Mouse (Mus musculus) skeletal muscle tissue, adult 2 months (tissue): ENCODE measurements around the gene Alas2.
A peak's percentile ranks its signal among the peaks of the same experiment; 100 is the strongest.

ENCODE experiments used
- DNase-seq: peaks from one replicate; pipeline ENCODE4 v3.0.0-alpha.2; 2012; ENCODE audit warnings: low read depth, low spot score

Gene Alas2

DNA sequence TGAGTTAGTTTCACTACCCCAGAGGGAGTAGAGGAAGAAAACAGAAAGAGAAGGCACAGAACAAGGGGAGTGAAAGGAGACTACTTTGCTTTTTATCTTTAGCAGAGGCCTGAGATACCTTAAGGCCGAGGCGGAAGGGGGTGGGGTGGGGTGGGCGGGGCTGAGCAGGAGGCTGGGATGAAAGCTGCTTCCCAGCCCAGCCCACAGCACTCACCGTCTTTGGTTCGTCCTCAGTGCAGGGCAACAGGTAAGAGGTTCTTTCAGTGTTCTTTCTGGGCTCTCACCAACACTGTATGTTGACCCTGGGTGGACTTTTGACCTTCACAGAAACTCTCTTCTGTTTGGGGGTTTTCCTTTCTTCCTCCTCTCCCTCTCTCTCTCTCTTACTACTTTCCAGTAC, at the start of gene Alas2:
Alas2 (plus strand) TSS at position 137 of the 400 bp plus-strand sequence.
- DNase-seq = no peak

GRCm38 (mm10) chrX:150508696-150509095, 38.5 kb upstream of the Alas2 start:
- no peak for DNase-seq

DNA sequence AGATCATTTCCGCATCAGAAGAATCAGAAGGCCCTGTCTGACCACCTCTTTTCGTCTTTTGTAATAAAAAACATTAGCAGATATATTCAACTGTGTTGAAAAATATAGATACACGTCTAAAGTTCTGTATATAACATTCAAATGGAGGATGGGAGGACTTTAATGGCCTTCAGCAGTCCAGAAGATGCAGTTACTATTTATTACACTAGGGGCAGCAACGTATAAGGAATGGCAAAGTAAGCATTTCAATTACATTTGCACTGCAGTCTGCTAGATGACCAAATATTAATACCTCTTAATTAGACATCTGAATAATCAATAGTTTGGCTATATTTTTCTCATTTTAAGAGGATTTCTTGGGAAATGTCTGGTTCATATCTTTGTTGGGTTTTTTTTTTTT, 36.5 kb upstream of the Alas2 start:
- peak; percentile 27 for DNase-seq

- DNase-seq = no peak
These were observed 35.9 kb upstream of the Alas2 start for GRCm38 (mm10) chrX:150511274-150511673.

GRCm38 (mm10) chrX:150514127-150514526, 33.0 kb upstream of the Alas2 start:
- DNase-seq = no peak

GRCm38 (mm10) chrX:150516015-150516414, 31.2 kb upstream of the Alas2 start:
- no peak for DNase-seq

GRCm38 (mm10) chrX:150516477-150516876, 30.7 kb upstream of the Alas2 start:
- DNase-seq = no peak

- DNase-seq = no peak
These were observed 7.1 kb upstream of the Alas2 start for GRCm38 (mm10) chrX:150540111-150540510.

GRCm38 (mm10) chrX:150541684-150542083, 5.5 kb upstream of the Alas2 start:
- no peak for DNase-seq

- DNase-seq = peak; percentile 20
These were observed 2.5 kb downstream of the Alas2 start for GRCm38 (mm10) chrX:150549639-150550038.

- DNase-seq = no peak
These were observed 4.8 kb downstream of the Alas2 start for GRCm38 (mm10) chrX:150551986-150552385.

DNA sequence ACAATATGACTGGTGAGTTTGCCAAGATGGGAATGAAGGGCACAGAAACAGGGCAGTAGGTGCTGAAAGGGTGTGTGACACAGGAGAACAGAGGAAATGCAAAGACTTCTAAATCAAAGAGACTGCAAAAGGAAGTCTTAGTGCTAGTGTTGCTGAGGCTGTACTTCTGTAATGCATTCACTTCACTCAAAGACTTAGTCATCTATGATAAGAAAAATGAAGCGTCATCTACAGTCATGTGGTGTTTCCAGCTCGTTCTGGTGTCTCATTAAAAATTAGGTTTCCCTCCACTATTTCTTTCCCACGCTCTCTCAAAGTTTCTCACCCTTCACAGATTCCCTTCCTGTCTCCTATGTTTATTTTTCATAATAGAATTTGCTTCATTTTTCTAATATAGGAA, 6.9 kb downstream of the Alas2 start:
- DNase-seq = no peak

DNA sequence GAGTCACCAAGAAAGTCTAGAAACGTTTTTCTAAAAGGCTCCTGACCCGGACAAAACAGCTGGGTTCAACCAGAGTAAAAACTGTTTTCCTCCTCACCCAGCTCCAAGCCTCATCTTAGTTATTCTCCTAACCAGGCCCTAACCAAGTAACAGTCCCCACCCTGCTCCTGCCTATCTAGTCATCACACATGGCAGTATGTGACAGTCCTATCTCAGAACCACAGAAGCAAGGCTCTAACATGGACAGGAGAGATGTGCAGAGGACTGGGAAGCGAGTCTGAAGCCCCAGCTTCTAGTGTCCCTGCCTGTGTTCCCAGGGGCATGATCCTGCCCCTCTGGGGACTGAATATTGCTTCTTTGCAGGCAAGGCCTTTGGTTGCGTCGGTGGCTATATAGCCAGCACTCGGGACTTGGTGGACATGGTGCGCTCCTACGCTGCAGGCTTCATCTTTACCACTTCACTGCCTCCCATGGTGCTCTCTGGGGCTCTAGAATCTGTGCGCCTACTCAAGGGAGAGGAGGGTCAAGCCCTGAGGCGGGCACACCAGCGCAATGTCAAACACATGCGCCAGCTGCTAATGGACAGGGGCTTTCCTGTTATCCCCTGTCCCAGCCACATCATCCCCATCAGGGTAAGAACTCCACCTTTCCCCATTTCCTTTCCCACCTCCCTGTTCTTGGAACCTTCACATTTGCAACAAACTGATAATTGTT, 17.6 kb downstream of the Alas2 start:
- no peak for DNase-seq

DNA sequence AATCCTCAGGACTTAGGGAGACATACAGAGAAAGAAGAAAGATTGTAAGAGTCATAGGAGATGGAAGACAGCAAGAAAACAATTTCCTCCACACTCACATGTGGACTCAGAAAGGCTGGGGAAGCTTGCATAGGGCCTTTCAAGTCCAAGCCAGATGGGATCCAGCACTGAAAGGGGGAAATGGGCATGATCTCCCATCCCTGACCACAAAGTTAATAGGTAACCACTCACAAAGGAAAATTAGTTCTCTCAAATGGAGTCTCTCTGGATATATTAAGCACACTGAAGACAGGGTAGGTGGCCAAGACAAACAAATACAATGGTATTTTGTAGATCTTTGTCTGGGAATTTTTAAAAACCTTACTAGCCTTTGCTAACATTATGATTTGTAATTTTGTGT, 34.7 kb downstream of the Alas2 start:
- no peak for DNase-seq

DNA sequence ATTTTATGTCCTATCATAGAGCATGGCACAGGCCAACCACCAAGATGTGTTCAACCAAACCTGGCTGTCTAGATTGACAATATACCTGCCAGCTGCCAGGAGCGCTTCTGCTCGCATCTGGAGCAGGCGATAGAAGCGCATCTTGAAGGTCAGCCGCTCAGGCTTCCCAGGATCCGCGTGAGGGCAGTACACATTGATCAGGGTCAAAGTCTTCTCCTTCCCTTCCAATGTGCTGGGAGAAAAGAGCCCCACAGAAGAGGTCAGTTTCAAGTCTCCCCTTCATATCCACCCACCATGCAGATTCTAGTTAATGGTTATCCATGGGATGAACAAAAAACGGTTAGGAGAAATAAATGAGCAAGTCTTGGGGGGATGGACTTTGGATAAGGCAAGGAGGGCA, 37.9 kb downstream of the Alas2 start:
- DNase-seq = no peak

GRCm38 (mm10) chrX:150588023-150588764, 41.0 kb downstream of the Alas2 start, which contains the start of gene Pfkfb1:
Gene Pfkfb1, plus strand, starts transcription at chrX:150588229.
- peak; percentile 62 for DNase-seq

DNA sequence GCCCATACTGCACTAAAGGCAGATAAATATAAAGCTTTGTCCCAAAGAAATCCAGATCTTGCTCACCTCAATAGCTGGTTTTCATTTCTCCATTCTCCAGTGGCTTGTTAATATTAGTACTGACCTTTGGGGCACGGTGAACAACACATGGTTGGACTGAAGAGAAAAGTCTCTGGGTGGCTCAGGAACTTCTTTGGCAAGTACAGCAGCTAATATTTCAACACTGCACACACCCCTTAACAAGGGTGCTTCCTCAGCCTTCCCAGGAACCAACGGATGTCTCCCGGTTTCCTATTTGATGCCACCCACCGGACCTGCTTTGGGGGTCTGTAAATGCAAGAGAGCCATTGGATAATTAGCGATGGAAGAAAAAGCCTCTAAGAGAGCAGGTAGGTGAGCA, 42.5 kb downstream of the Alas2 start, which contains the start of gene Apex2:
Apex2 (minus strand) TSS at position 173 of the 400 bp plus-strand sequence.
- DNase-seq = peak; percentile 48

DNA sequence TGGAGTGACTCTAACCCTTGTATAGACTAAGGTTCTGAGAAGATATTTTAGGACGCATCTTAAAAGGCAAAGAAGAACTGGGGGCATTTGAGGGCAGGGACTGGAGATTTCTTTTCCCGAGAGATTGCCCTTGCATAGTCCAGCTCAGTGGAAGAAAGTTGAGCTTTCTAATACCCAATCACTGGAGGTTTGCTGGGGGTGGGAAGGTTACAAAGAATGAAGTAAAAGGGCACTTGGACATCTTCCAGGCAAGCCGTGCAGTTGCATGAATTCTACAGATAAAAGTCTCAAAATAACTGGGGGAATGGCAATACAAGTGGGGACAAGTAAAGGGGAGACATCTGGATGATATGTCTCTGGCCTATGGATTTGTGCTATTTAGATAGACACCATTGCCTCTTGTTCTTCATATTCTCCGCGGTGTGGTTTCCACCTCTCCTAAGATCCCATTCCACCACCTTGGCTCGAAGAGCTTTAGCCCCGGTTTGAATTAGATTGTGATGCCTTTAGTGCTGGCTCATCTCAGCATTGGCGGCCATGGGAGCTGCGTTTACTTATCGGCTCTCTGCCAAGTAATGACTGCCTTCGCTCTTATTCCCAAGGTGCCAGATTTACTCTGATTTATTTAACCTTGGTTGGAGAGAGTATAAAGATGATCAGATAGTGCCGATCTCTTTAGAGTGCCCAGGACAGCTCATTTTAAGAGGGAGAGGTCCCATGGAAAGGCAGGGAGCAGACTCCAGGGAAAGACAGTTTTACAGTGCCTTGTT, 46.3 kb downstream of the Alas2 start:
- peak; percentile 50 for DNase-seq

GRCm38 (mm10) chrX:150594176-150594575, 47.0 kb downstream of the Alas2 start:
- peak; percentile 21 for DNase-seq

DNA sequence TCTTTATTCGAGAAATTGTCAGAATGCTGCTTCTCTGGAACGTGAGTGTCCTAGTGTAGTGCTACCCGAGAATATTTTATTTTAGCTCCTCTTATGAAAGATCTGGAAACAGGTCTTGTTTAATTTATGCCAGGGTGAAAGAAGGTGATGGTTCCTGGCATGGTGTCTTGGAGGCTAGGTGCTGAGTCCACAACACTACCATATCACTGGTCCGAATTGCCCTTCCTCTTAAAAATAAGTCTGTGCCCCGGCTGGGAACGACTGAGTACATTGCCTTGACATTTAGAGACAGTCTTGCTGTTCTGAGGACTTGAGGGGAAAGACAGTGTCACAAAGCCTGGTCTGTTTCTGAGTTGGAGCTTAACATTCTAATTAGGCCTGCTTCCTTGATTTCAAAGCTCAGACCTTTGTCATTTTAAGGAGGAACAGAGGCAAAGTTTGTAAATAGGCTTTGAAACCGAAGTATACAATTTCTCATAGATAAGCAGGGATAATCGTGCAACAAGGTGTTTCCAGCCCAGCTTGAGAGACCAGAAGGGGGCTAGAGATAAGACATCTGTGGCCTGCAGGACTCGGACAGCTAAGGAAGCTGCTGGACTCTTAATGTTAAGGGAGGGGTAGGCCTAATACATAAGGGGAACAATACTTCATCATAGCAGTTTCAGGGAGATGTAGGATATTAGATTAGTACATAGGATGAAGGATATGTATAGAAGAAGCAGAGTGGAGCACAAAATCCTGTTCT, 48.0 kb downstream of the Alas2 start:
- peak; percentile 66 for DNase-seq

- DNase-seq = no peak
These were observed 51.7 kb downstream of the Alas2 start for GRCm38 (mm10) chrX:150598882-150599281.
